Mouse (Mus musculus): Measurements from ENCODE around the gene Ago3. TPM values are rescaled to one million over a fixed set of nuclear protein-coding genes. Genes with fewer than 3 reads are reported as not detected.

Ago3 gene
- total RNA-seq, 1 experiment from 2014 or later = 3.9 TPM

- ATAC-seq (replicated peaks; ENCODE audit: insufficient number of reproducible peaks, low FRiP score, low TSS enrichment, poor library complexity, severe bottlenecking) = no peak
Observed at GRCm38 (mm10) chr4:126288085-126288666, 141.2 kb downstream of the Ago3 start.

- ATAC-seq (replicated peaks; ENCODE audit: insufficient number of reproducible peaks, low FRiP score, low TSS enrichment, poor library complexity, severe bottlenecking) = no peak
Observed at GRCm38 (mm10) chr4:126287302-126287995, 141.9 kb downstream of the Ago3 start.

- ATAC-seq (replicated peaks; ENCODE audit: insufficient number of reproducible peaks, low FRiP score, low TSS enrichment, poor library complexity, severe bottlenecking) = no peak
Observed at GRCm38 (mm10) chr4:126286492-126286891, 142.9 kb downstream of the Ago3 start, which contains the start of gene Col8a2. Gene Col8a2, plus strand, starts transcription at chr4:126286793.

- ATAC-seq (replicated peaks; ENCODE audit: insufficient number of reproducible peaks, low FRiP score, low TSS enrichment, poor library complexity, severe bottlenecking) = no peak
Observed at GRCm38 (mm10) chr4:126283582-126283981, 145.8 kb downstream of the Ago3 start.

- ATAC-seq (replicated peaks; ENCODE audit: insufficient number of reproducible peaks, low FRiP score, low TSS enrichment, poor library complexity, severe bottlenecking) = no peak
Observed at GRCm38 (mm10) chr4:126281706-126282105, 147.7 kb downstream of the Ago3 start.

Other genes with a start within 250 kb of the Ago3 start
- gene Thrap3, start 226.8 kb downstream of the Ago3 start, total RNA-seq (2017) = 431 to 662 TPM (median 493 TPM) in 3 replicates
- gene Map7d1, start 173.2 kb downstream of the Ago3 start, total RNA-seq (2017) = 103 to 151 TPM (median 107 TPM) in 3 replicates
- 46.3 to 53.6 TPM (median 51.4 TPM) in 3 replicates for gene Trappc3, start 167.2 kb downstream of the Ago3 start, total RNA-seq (2017)
- gene Col8a2, start 142.8 kb downstream of the Ago3 start, total RNA-seq (2017) = 1.5 to 3.7 TPM (median 1.8 TPM) in 3 replicates
- gene Adprhl2, start 107.9 kb downstream of the Ago3 start, total RNA-seq (2017) = 15.0 to 25.8 TPM (median 21.0 TPM) in 3 replicates
- gene Tekt2, start 103.9 kb downstream of the Ago3 start, total RNA-seq (2017) = not detected in 3 replicates
- 10.7 to 25.3 TPM (median 18.5 TPM) in 3 replicates for gene Ago1, start 39.0 kb upstream of the Ago3 start, total RNA-seq (2017)
- gene Ago4, start 103.9 kb upstream of the Ago3 start, total RNA-seq (2017) = 3.7 to 8.4 TPM (median 5.7 TPM) in 3 replicates
- 1.7 to 15.5 TPM (median 9.2 TPM) in 3 replicates for gene Clspn, start 127.4 kb upstream of the Ago3 start, total RNA-seq (2017)
- 2.3 to 6.4 TPM (median 3.7 TPM) in 3 replicates for gene 5730409E04Rik, start 180.3 kb upstream of the Ago3 start, total RNA-seq (2017)
- 64.6 to 85.4 TPM (median 64.6 TPM) in 3 replicates for gene Psmb2, start 248.1 kb upstream of the Ago3 start, total RNA-seq (2017)

All from monocyte, adult 5-6 weeks (primary cell).